Mouse (Mus musculus) limb, embryonic 10.5 days (tissue): Measurements from ENCODE around the gene Gtse1. TPM values are rescaled to one million over a fixed set of nuclear protein-coding genes. Genes with fewer than 3 reads are reported as not detected.

Experiments used
- DNase-seq: peaks from one replicate; pipeline ENCODE4 v3.0.0-alpha.2; 2017; ENCODE audit warnings: low spot score
- H3K27ac ChIP-seq: fragments of 300-500 bp; sonication (generic); 2 replicates; pipeline ENCODE4 v1.5.1; 2016; ENCODE audit warnings: mild to moderate bottlenecking
- H3K27me3 ChIP-seq: fragments of 300-500 bp; sonication (generic); 2 replicates; pipeline ENCODE4 v1.6.1; 2016; ENCODE audit warnings: low read depth, mild to moderate bottlenecking; ENCODE audit not compliant: poor library complexity, severe bottlenecking
- H3K36me3 ChIP-seq: fragments of 300-500 bp; sonication (generic); 2 replicates; pipeline ENCODE4 v1.6.1; 2016; ENCODE audit warnings: mild to moderate bottlenecking, moderate library complexity
- H3K4me1 ChIP-seq: fragments of 300-500 bp; sonication (generic); 2 replicates; pipeline ENCODE4 v1.6.1; 2016
- H3K4me3 ChIP-seq: fragments of 300-500 bp; sonication (generic); 2 replicates; pipeline ENCODE4 v1.5.1; 2016; ENCODE audit warnings: mild to moderate bottlenecking, moderate library complexity
- H3K9me3 ChIP-seq: fragments of 300-500 bp; sonication (generic); replicated peaks from 2 replicates; pipeline ENCODE4 v1.6.1; 2016; ENCODE audit warnings: mild to moderate bottlenecking
- WGBS: fragments of 180-500 bp; shearing (Covaris S2); methylation state at CpG from one replicate; pipeline ENCODE4 v1.1.7; 2016; 5-methylcytosine and 5-hydroxymethylcytosine counted together
- polyA plus RNA-seq: library from polyadenylated mRNA; unstranded; fragments of >200 nt; fragmentation: Nextera tagmentation; extraction: Ambion mirVana; gene quantifications from 2 replicates; pipeline ENCODE4 v1.2.1, GENCODE M21; 2016

Gene Gtse1
- polyA plus RNA-seq, 1 experiment from 2014 or later = 55.4 TPM

GRCm38 (mm10) chr15:85889235-85889634 lies 29.7 kb downstream of the Gtse1 start:
- H3K9me3 ChIP-seq = no peaks in the 10 kb centered on the region
- H3K36me3 ChIP-seq = peaks cover 80% of the 10 kb centered on the region
- DNase-seq = no peak
- no peak overlapping the region for H3K4me3 ChIP-seq
- no peaks in the 10 kb centered on the region for H3K27me3 ChIP-seq
- no peaks in the 10 kb centered on the region for H3K4me1 ChIP-seq
- 95% methylated on average over 4 of the region's 4 CpGs for WGBS
- no peak overlapping the region for H3K27ac ChIP-seq

GRCm38 (mm10) chr15:85891971-85892370 lies 32.4 kb downstream of the Gtse1 start:
- Histone ChIP-seq H3K36me3 (peaks cover 80% of the 10 kb centered on the region), H3K9me3 (no peaks in the 10 kb centered on the region), H3K27ac (no peak overlapping the region), H3K4me3 (no peak overlapping the region), H3K27me3 (no peaks in the 10 kb centered on the region), H3K4me1 (no peaks in the 10 kb centered on the region)
- 88% methylated on average over 10 of the region's 10 CpGs for WGBS
- DNase-seq = no peak

GRCm38 (mm10) chr15:85892498-85893118 lies 33.1 kb downstream of the Gtse1 start:
- no peak overlapping the region for H3K27ac ChIP-seq
- no peak for DNase-seq
- H3K4me1 ChIP-seq = no peaks in the 10 kb centered on the region
- H3K4me3 ChIP-seq = no peak overlapping the region
- H3K9me3 ChIP-seq = no peaks in the 10 kb centered on the region
- H3K27me3 ChIP-seq = no peaks in the 10 kb centered on the region
- H3K36me3 ChIP-seq = peaks cover 87% of the 10 kb centered on the region
- 88% methylated on average over 13 of the region's 13 CpGs for WGBS

- Histone ChIP-seq H3K27ac (no peak overlapping the region), H3K36me3 (peaks cover 92% of the 10 kb centered on the region)
- WGBS = 90% methylated on average over 7 of the region's 7 CpGs
Observed at GRCm38 (mm10) chr15:85893871-85894270, 34.3 kb downstream of the Gtse1 start.

GRCm38 (mm10) chr15:85896284-85896683 lies 36.7 kb downstream of the Gtse1 start:
- H3K36me3 ChIP-seq = peaks cover 74% of the 10 kb centered on the region

More at GRCm38 (mm10) chr15:85893871-85894270, 34.3 kb downstream of the Gtse1 start:
- no peaks in the 10 kb centered on the region for H3K27me3 ChIP-seq
- DNase-seq = no peak
- H3K4me3 ChIP-seq = no peak overlapping the region
- H3K4me1 ChIP-seq = no peaks in the 10 kb centered on the region
- no peaks in the 10 kb centered on the region for H3K9me3 ChIP-seq

GRCm38 (mm10) chr15:85897113-85897512 lies 37.6 kb downstream of the Gtse1 start:
- Histone ChIP-seq H3K9me3 (no peaks in the 10 kb centered on the region), H3K27me3 (no peaks in the 10 kb centered on the region), H3K27ac (no peak overlapping the region), H3K4me1 (no peaks in the 10 kb centered on the region), H3K4me3 (no peak overlapping the region), H3K36me3 (peaks cover 66% of the 10 kb centered on the region)
- 94% methylated on average over 10 of the region's 10 CpGs for WGBS
- no peak for DNase-seq

More at GRCm38 (mm10) chr15:85896284-85896683, 36.7 kb downstream of the Gtse1 start:
- H3K27ac ChIP-seq = no peak overlapping the region
- no peaks in the 10 kb centered on the region for H3K27me3 ChIP-seq
- no peak overlapping the region for H3K4me3 ChIP-seq
- no peaks in the 10 kb centered on the region for H3K4me1 ChIP-seq
- no peaks in the 10 kb centered on the region for H3K9me3 ChIP-seq
- WGBS = 22% methylated on average over 8 of the region's 8 CpGs
- DNase-seq = peak; percentile 87

- Histone ChIP-seq H3K9me3 (no peaks in the 10 kb centered on the region), H3K4me3 (no peak overlapping the region), H3K27ac (no peak overlapping the region), H3K36me3 (peaks cover 43% of the 10 kb centered on the region), H3K4me1 (no peaks in the 10 kb centered on the region), H3K27me3 (no peaks in the 10 kb centered on the region)
- DNase-seq = no peak
- 87% methylated on average over 6 of the region's 6 CpGs for WGBS
Observed at GRCm38 (mm10) chr15:85899396-85899795, 39.9 kb downstream of the Gtse1 start.

- no peaks in the 10 kb centered on the region for H3K9me3 ChIP-seq
- no peaks in the 10 kb centered on the region for H3K27me3 ChIP-seq
- H3K36me3 ChIP-seq = peaks cover 34% of the 10 kb centered on the region
- no peaks in the 10 kb centered on the region for H3K4me1 ChIP-seq
- DNase-seq = no peak
- 92% methylated on average over 8 of the region's 8 CpGs for WGBS
- no peak overlapping the region for H3K4me3 ChIP-seq
- no peak overlapping the region for H3K27ac ChIP-seq
Observed at GRCm38 (mm10) chr15:85900318-85900717, 40.8 kb downstream of the Gtse1 start.

- peaks cover 29% of the 10 kb centered on the region for H3K36me3 ChIP-seq
- DNase-seq = no peak
- 82% methylated on average over 12 of the region's 12 CpGs for WGBS
Observed at GRCm38 (mm10) chr15:85900801-85901200, 41.3 kb downstream of the Gtse1 start.

GRCm38 (mm10) chr15:85902505-85902904 lies 43.0 kb downstream of the Gtse1 start:
- Histone ChIP-seq H3K4me3 (no peak overlapping the region), H3K36me3 (peaks cover 12% of the 10 kb centered on the region), H3K4me1 (no peaks in the 10 kb centered on the region), H3K9me3 (no peaks in the 10 kb centered on the region), H3K27me3 (no peaks in the 10 kb centered on the region), H3K27ac (no peak overlapping the region)
- 86% methylated on average over 10 of the region's 10 CpGs for WGBS
- DNase-seq = no peak

More at GRCm38 (mm10) chr15:85900801-85901200, 41.3 kb downstream of the Gtse1 start:
- no peaks in the 10 kb centered on the region for H3K9me3 ChIP-seq
- no peak overlapping the region for H3K27ac ChIP-seq
- no peak overlapping the region for H3K4me3 ChIP-seq
- H3K4me1 ChIP-seq = no peaks in the 10 kb centered on the region
- H3K27me3 ChIP-seq = no peaks in the 10 kb centered on the region

GRCm38 (mm10) chr15:85903826-85904225 lies 44.3 kb downstream of the Gtse1 start:
- Histone ChIP-seq H3K36me3 (0 out of 2 replicates have a peak, but pooled peaks cover 3% of the 10 kb centered on the region), H3K4me3 (no peak overlapping the region)
- 72% methylated on average over 8 of the region's 8 CpGs for WGBS

GRCm38 (mm10) chr15:85908660-85909491 lies 49.3 kb downstream of the Gtse1 start:
- no peak for DNase-seq

More at GRCm38 (mm10) chr15:85903826-85904225, 44.3 kb downstream of the Gtse1 start:
- Histone ChIP-seq H3K9me3 (no peaks in the 10 kb centered on the region), H3K27me3 (no peaks in the 10 kb centered on the region), H3K27ac (no peak overlapping the region), H3K4me1 (no peaks in the 10 kb centered on the region)
- peak; percentile 46 for DNase-seq

GRCm38 (mm10) chr15:85909492-85909829 lies 49.9 kb downstream of the Gtse1 start:
- no peak overlapping the region for H3K27ac ChIP-seq
- 82% methylated on average over 3 of the region's 3 CpGs for WGBS
- H3K36me3 ChIP-seq = no peaks in the 10 kb centered on the region
- H3K4me3 ChIP-seq = no peak overlapping the region
- no peaks in the 10 kb centered on the region for H3K27me3 ChIP-seq
- no peak for DNase-seq
- H3K9me3 ChIP-seq = no peaks in the 10 kb centered on the region
- H3K4me1 ChIP-seq = no peaks in the 10 kb centered on the region

More at GRCm38 (mm10) chr15:85908660-85909491, 49.3 kb downstream of the Gtse1 start:
- H3K27me3 ChIP-seq = no peaks in the 10 kb centered on the region
- H3K4me3 ChIP-seq = no peak overlapping the region
- H3K36me3 ChIP-seq = no peaks in the 10 kb centered on the region
- no peaks in the 10 kb centered on the region for H3K9me3 ChIP-seq
- WGBS = 91% methylated on average over 7 of the region's 7 CpGs
- no peak overlapping the region for H3K27ac ChIP-seq
- H3K4me1 ChIP-seq = no peaks in the 10 kb centered on the region
